Mouse (Mus musculus): ENCODE results near the gene Ttc4.

DNA sequence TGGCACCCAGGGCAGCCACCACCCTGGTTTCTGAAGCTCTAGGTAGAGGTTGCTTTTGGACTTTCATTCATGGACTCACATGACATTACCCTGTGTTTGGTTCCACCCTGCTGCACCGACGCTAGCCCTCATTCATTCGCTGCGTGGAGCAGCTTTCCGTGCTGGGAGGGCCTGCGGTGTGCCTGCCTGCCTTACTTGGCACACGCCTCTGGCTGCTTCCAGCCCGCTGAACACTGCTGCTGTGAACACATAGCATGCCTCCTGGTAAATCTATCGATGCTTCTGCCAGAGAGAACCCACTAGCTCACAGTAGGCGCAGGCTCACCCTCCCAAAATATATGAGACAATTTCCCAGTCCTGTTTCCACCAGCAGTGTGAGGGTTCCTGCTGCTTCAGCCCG, 25.7 kb upstream of the Ttc4 start:
- no peak for TF ChIP-seq CTCF (IDR thresholded peaks at IDR 0.05; ENCODE audit: control insufficient read depth, insufficient read depth, insufficient replicate concordance, low read depth, low read length)
- no peak for TF ChIP-seq POLR2A (IDR thresholded peaks at IDR 0.05; ENCODE audit: control insufficient read depth, low read depth, low read length)
